Mouse (Mus musculus) ES-E14 (cell line): ENCODE results near the gene Teddm2.

Experiments used
- HCFC1 ChIP-seq: IDR thresholded peaks from 2 replicates; pipeline ENCODE4 v1.6.1; 2012; ENCODE audit warnings: low read length, inconsistent platforms, borderline replicate concordance; ENCODE audit not compliant: insufficient read depth
- MAFK ChIP-seq: IDR thresholded peaks from 2 replicates; pipeline ENCODE4 v1.6.1; 2014; ENCODE audit warnings: mild to moderate bottlenecking, low read depth, low read length, inconsistent platforms; ENCODE audit not compliant: insufficient read depth

DNA sequence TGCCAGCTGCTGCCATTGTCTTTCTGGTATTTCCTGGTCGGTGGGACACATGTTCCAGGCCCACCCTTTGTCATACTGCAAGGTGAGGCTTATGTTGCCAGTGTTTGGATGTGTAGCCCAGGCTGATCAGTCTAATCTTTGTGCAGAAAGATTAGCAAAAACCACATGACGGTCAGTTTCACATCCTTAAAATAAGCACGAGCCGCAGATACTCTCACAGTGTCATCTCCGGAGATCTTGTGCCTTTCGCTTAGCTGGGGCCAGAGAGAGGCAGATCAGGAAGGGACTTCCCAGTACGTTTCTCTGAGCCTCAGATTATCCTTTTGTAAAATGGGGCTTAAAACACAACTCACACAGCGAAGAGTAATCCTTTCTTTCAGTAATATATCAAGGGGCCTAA lies 96.5 kb downstream of the Teddm2 start:
- TF ChIP-seq MAFK: no peak
- no peak for TF ChIP-seq HCFC1
